Mouse (Mus musculus): ENCODE data around the gene Btnl2.
"Not testable (repeated sequence)": the region's sequence is repeated elsewhere in the genome, so short reads cannot be mapped to it uniquely, and the experiment has no call there.

Btnl2 gene

DNA sequence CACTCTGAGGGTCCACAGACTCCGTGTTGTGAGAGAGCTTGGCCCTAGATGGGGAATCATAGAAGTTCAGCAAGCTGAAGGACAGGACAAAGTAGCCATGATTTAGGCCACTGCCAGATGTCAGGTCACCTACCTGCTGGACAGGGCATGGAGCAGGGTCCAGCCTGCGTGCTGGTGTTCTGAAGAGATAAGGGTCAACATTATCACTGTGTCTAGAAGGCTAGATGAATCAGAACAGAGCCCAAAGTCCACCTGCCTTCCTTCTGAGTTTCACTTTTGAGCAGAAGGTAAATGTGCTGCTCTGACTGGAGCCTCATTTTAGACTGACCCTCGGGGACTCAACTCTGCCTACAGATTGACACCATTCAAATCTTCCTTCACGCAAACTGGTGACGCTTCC, at the start of gene Btnl2:
Gene Btnl2, plus strand, starts transcription at position 284 of the 400 bp plus-strand sequence.
- DNase-seq (ENCODE audit: low spot score), result no peak

DNA sequence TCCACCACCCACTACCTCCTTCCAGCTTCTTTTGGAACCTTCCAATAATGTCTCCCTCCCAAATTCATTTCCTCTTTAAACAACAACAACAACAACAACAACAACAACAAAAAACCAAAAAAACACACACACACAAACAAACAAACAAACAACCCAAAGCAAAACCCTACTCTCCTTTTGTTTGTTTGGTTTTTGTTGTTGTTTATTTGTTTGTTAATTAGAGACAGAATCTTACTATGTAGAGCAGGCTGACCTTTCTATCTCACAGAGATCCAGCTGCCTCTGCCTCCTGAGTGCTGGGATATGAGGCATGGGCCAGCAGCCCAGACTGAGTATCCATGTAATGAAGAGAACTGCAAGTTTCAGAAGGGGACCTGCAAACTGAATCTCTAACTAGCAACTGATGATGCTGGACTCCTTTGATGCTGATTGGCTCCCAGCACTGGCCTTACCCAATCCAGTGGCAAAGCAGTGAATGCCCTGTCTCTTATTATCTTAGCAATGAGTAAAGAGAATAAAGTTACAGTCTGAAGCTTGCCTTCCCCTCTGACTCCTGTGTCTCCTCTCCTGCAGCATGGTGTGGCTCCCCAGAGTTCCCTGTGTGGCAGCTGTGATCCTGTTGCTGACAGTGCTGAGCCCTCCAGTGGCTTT, 49.1 kb upstream of the Btnl2 start, which contains the start of gene H2-Eb1:
Gene H2-Eb1, plus strand, starts transcription at position 488 of the 651 bp plus-strand sequence.
- peak; percentile 89 for DNase-seq (ENCODE audit: low spot score)

- DNase-seq (ENCODE audit: low spot score), result no peak
Observed at GRCm38 (mm10) chr17:34306407-34306806, 48.2 kb upstream of the Btnl2 start.

DNA sequence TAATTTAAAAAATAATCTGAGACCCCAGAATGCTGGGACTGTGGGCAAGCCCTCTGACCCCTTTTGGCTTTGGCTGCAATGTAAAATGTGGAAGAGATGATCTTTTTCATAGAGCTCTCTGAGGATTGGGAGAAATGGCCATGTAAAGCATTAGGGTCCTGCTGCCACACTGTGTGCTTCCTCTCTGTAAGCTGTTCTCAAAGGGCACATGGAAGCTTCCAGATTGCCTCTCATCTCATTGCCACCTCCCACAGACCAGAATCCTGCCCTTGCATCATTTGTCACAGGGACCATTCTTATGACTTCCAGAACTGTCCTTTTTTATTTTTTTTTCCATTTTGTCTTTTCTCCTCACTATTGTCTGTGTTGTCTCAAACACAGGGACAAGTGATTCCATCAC, 47.4 kb upstream of the Btnl2 start:
- DNase-seq (ENCODE audit: low spot score), result no peak

- DNase-seq (ENCODE audit: low spot score), result no peak
Observed at GRCm38 (mm10) chr17:34308161-34308560, 46.5 kb upstream of the Btnl2 start.

DNA sequence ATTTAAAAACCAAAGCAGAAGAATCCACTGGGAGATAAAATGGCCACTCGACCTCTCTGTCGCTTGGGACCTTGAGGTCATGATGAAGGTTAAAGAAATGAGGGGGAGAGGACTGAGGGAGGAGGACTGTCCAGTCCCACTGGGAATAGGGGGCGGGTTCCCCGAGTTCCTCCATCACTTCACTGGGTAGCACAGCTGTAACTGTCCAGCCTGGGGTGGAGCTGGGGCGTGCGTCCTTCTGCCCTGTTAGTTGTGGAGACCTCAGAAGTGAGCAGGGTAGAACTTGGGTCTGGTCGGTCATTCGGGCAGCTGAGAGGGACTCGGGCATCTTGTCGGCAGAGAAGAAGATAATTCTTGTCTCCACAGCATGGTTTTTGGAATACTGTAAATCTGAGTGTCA, 45.4 kb upstream of the Btnl2 start:
- no peak for DNase-seq (ENCODE audit: low spot score)

DNA sequence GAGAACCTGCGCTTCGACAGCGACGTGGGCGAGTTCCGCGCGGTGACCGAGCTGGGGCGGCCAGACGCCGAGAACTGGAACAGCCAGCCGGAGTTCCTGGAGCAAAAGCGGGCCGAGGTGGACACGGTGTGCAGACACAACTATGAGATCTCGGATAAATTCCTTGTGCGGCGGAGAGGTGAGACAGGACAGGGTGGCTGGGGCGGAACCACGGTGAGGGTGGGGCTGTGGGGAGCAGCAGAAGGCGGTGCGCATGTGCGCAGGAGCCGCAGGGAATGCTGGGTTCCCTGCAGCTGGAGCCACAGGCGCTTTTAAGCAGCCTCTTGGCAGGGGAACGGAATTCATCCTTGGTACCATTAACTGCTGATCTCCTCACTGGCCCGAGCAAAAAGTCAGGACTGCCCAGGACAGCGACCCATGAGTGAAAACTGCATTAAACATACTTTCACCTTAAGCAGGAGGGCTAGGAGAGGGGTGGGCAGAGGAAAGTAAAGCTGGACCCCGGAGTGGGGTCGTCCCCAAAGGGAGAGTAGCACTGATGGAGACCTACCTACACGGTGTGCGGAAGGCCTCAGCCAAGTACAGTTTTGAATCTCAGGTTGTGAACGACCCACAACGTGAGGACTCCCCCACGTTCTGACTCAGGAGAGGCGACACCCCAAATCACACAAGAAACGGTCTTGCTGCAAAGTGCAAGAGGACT, 44.8 kb upstream of the Btnl2 start:
- DNase-seq (ENCODE audit: low spot score), result peak; percentile 74

- not testable (repeated sequence) for DNase-seq (ENCODE audit: low spot score)
Observed at GRCm38 (mm10) chr17:34310526-34310925, 44.1 kb upstream of the Btnl2 start.

GRCm38 (mm10) chr17:34312185-34312584, 42.4 kb upstream of the Btnl2 start:
- no peak for DNase-seq (ENCODE audit: low spot score)

DNA sequence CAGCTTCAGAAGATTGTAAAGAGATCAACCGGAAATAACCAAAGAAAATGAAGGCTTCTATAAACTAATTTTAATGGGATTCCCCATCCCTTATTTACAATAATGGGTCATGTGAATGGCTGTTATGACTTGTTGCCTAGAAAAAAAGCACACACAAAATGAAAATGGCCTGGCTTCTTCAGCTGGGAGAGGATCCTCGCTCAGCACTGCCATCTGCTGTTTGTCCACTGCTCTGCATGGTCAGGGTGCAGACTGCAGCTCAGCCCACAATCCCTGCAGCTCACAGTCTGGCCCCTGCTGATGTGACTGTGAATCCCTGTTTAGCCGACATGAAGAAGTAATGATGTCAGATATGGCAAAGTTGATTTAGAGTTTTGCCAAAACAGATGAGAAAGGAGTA, 41.2 kb upstream of the Btnl2 start:
- DNase-seq (ENCODE audit: low spot score), result peak; percentile 82

- no peak for DNase-seq (ENCODE audit: low spot score)
Observed at GRCm38 (mm10) chr17:34314286-34314685, 40.3 kb upstream of the Btnl2 start.

DNA sequence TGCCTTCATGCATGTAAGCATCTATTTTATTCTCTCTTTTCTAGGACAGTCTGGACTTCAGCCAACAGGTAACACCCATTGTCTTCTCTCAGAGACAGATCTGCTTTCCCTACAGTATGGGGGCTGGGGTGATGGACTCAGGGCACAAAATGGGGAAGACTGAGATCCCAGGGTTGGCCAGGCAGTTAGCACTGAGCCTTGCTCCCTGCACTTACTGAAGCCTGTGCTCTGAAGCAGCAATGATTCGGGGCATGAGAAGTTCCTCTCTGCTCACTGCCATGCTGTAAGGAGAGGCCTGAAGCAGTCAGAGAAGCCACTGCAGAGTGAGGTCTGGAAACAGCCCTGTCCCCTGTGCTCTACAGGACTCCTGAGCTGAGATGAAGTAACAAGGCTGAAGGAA, 39.1 kb upstream of the Btnl2 start:
- DNase-seq (ENCODE audit: low spot score), result no peak

GRCm38 (mm10) chr17:34316697-34317096, 37.9 kb upstream of the Btnl2 start:
- DNase-seq (ENCODE audit: low spot score), result no peak

DNA sequence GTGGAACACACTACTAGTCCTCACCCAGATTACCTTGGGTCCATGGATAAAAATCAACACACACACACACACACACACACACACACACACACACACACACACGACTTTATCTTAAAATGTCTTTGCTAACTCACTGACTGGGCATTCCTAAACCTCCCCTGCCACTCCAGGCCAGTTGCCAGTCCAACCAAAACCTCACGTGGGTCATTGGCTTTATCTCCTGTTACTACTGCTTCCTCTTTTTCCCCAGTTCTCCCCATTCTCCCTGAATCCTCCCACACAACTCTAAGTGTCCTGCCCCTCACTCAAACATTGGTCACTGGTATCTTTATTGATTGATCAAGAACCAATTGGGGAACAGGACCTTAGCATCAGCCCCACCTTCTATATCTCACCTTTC, 37.3 kb upstream of the Btnl2 start:
- DNase-seq (ENCODE audit: low spot score), result no peak

DNA sequence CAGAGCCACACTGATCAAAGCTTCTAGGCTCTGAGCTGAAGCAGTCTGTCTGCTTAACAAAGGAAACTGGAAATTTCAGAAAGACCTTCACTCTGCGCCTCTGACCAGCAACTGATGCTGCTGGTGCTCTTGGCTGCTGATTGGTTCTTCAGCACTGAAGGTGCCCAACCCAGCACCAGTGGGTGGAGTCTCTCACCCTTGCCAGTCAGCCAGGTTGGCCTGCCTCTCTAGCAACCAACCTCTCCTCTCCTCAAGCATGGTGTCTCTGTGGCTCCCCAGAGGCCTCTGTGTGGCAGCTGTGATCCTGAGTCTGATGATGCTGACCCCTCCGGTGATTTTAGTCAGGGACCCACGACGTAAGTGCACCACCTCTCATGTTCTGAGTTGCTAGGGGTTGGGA, 29.2 kb upstream of the Btnl2 start, which contains the start of gene H2-Eb2:
Gene H2-Eb2, plus strand, starts transcription at position 230 of the 400 bp plus-strand sequence.
- peak; percentile 17 for DNase-seq (ENCODE audit: low spot score)

- DNase-seq (ENCODE audit: low spot score), result no peak
Observed at GRCm38 (mm10) chr17:34326373-34326772, 28.2 kb upstream of the Btnl2 start.

- no peak for DNase-seq (ENCODE audit: low spot score)
Observed at GRCm38 (mm10) chr17:34329807-34330206, 24.8 kb upstream of the Btnl2 start.

DNA sequence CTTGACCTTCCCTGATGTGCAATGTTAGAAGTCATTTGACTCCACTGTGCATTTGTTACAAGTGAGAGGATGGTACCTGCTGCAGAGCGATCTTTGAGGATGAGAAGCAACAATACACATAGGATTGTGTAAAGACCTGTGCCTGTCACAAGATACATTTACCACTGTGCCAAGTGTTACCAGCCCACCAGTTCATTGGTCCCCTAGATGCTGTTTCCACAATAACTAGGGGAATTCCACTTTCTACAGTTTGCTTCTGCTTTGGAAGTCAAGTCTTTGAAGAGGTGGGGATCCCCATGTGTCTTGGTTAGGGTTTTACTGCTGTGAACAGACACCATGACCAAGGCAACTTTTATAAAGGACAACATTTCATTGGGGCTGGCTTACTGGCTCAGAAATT, 23.4 kb upstream of the Btnl2 start:
- DNase-seq (ENCODE audit: low spot score), result no peak

GRCm38 (mm10) chr17:34340619-34341402, 13.8 kb upstream of the Btnl2 start:
- DNase-seq (ENCODE audit: low spot score), result peak; percentile 2

- DNase-seq (ENCODE audit: low spot score), result no peak
Observed at GRCm38 (mm10) chr17:34344882-34345281, 9.7 kb upstream of the Btnl2 start.

GRCm38 (mm10) chr17:34345486-34345885, 9.1 kb upstream of the Btnl2 start:
- DNase-seq (ENCODE audit: low spot score), result no peak

DNA sequence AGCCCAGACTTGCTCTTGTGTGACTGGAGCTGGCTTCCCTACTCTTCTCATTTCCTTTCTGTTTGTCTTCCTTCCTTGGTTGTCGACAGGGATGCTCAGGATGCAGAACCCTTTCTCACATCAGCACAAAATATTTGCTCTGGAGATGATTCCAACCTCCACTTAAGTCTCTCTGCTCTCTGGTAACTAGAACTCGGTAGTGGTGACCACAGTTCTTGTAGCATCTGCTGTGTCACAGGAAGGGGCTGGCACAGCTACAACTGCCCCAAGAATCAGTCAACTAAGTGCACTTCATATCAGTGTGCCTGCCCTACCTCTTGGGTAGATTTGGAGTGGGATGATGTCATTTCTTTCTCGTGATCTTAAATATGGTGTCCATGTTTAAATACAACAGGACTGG, 8.6 kb upstream of the Btnl2 start:
- DNase-seq (ENCODE audit: low spot score), result no peak

Measured in embryo, embryonic 10.5 days (tissue).